Mouse (Mus musculus) megakaryocyte-erythroid progenitor cell, adult 5-6 weeks (primary cell): ENCODE results near the gene Timm23. TPM values are rescaled to one million over a fixed set of nuclear protein-coding genes. Genes with fewer than 3 reads are reported as not detected.
"Not testable (repeated sequence)": the region's sequence is repeated elsewhere in the genome, so short reads cannot be mapped to it uniquely, and the experiment has no call there.

Experiments used
- ATAC-seq: replicated peaks from 2 replicates; pipeline ENCODE4 v1.8.0; 2016; ENCODE audit warnings: mild to moderate bottlenecking, inconsistent platforms; ENCODE audit not compliant: severe bottlenecking, poor library complexity, low FRiP score, low TSS enrichment
- total RNA-seq, 2 experiments: library from RNA; stranded (forward) in 1 of 2; stranded (reverse) in 1 of 2; fragments of 200-1000, 215-1000 nt in 1 of 2; fragments of >200 nt in 1 of 2; fragmentation: Nextera tagmentation in 1 of 2; gene quantifications; 2 replicates each; pipeline ENCODE4 v1.2.3; 2014 to 2017

Gene Timm23
- total RNA-seq, 2 experiments from 2014 or later = 189 to 216 TPM

DNA sequence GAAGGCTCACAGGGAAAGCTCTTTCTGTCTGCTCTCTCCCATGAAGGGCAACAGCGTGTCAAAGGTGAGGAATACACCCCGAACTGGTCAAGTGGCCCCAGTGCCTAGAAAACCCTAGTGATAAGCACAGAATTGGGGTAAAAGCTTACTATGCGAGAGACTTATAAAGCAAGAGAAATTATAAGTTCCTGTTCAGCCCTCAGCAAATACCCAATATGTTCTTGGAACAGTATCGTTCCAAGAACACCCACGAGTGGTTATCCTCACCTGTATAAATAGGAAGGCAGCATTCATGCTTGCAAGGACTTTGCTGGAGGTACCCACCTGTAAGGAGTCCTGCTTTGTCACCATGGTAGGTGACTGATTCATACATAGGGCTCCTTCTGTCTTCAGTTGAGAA is 60.0 kb downstream of the Timm23 start, which contains the start of gene Msmb:
Gene Msmb (plus strand): TSS at position 301 of the 400 bp plus-strand sequence.
- ATAC-seq = no peak

GRCm38 (mm10) chr14:32140359-32140965 is 61.2 kb downstream of the Timm23 start:
- peak; percentile 39; the same call in 1 of the 2 replicates for ATAC-seq

DNA sequence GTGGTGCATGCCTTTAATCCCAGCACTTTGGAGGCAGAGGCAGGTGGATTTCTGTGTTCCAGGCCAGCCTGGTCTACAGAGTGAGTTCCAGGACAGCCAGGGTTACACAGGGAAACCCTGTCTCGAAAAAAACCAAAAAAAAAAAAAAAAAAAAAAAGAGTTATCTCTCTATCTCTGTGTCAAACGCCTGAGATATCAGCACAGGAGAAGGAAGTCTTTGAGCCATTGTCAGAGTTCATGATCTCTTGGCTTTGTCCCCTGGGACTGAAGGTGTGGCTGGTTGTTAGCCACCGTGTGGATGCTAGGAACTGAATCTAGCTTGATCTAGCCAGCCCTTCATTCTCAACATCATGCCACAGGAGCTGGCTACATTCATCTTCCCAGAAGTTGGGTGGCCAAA is 65.2 kb downstream of the Timm23 start:
- not testable (repeated sequence) for ATAC-seq

GRCm38 (mm10) chr14:32134293-32134692 is 67.4 kb downstream of the Timm23 start:
- ATAC-seq = peak; percentile 55

DNA sequence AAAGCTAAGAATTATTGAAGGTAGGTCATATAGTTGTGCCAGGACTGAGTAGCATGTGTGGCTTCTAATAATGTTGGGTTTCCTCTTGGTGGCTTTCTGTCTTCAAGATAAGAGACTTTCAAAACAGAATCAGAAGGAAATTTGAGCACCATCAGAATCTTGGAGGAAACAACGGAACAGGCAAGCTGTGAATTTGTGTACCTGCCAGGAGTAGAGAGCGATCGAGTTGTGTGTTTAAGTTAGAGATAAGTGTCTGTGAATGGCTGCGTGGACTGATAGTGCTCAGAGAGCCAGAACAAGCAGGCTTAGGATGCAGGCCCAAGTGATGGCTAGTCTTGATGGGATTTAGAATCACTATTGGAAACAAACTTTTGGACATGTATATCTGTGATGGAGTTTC is 69.9 kb downstream of the Timm23 start:
- peak; percentile 82 for ATAC-seq

Other genes starting within 250 kb of the Timm23 start
- not detected in 2 replicates for gene Galnt15, start 172.9 kb downstream of the Timm23 start, total RNA-seq (2014; fragmentation: Nextera tagmentation)
- not detected in 2 replicates for gene Galnt15, start 172.9 kb downstream of the Timm23 start, total RNA-seq (2017)
- 15.0 and 34.8 TPM in 2 replicates for gene Oxnad1, start 116.5 kb downstream of the Timm23 start, total RNA-seq (2014; fragmentation: Nextera tagmentation)
- gene Oxnad1, start 116.5 kb downstream of the Timm23 start, total RNA-seq (2017) = 28.7 and 54.1 TPM in 2 replicates
- gene Dph3, start 116.2 kb downstream of the Timm23 start, total RNA-seq (2014; fragmentation: Nextera tagmentation) = 97.5 and 115 TPM in 2 replicates
- 55.5 and 76.5 TPM in 2 replicates for gene Dph3, start 116.2 kb downstream of the Timm23 start, total RNA-seq (2017)
- gene Msmb, start 59.9 kb downstream of the Timm23 start, total RNA-seq (2014; fragmentation: Nextera tagmentation) = not detected in 2 replicates
- gene Msmb, start 59.9 kb downstream of the Timm23 start, total RNA-seq (2017) = not detected in 2 replicates
- 48.1 and 49.3 TPM in 2 replicates for gene Ncoa4, start 42.0 kb downstream of the Timm23 start, total RNA-seq (2014; fragmentation: Nextera tagmentation)
- gene Ncoa4, start 42.0 kb downstream of the Timm23 start, total RNA-seq (2017) = 51.3 and 68.1 TPM in 2 replicates
- 31.5 and 33.9 TPM in 2 replicates for gene Parg, start 51 bp upstream of the Timm23 start, total RNA-seq (2014; fragmentation: Nextera tagmentation)
- gene Parg, start 51 bp upstream of the Timm23 start, total RNA-seq (2017) = 102 and 122 TPM in 2 replicates
- gene Ogdhl, start 120.1 kb upstream of the Timm23 start, total RNA-seq (2014; fragmentation: Nextera tagmentation) = 0.33 TPM in 1 of 2 replicates, not detected in the other
- not detected in 2 replicates for gene Ogdhl, start 120.1 kb upstream of the Timm23 start, total RNA-seq (2017)
- not detected in 2 replicates for gene 1700024G13Rik, start 186.5 kb upstream of the Timm23 start, total RNA-seq (2014; fragmentation: Nextera tagmentation)
- not detected in 2 replicates for gene 1700024G13Rik, start 186.5 kb upstream of the Timm23 start, total RNA-seq (2017)